Mouse (Mus musculus) embryonic fibroblast, embryonic 13.5 days (primary cell): Measurements from ENCODE around the gene Ngef.

Experiments
- CTCF ChIP-seq: IDR thresholded peaks from 2 replicates; pipeline ENCODE4 v1.5.1; 2011; ENCODE audit warnings: mild to moderate bottlenecking, control low read depth, low read length, moderate library complexity, borderline replicate concordance; ENCODE audit not compliant: insufficient read depth
- POLR2A ChIP-seq: IDR thresholded peaks from 2 replicates; pipeline ENCODE4 v1.6.1; 2011; ENCODE audit warnings: low read depth, mild to moderate bottlenecking, control low read depth, low read length, moderate library complexity

DNA sequence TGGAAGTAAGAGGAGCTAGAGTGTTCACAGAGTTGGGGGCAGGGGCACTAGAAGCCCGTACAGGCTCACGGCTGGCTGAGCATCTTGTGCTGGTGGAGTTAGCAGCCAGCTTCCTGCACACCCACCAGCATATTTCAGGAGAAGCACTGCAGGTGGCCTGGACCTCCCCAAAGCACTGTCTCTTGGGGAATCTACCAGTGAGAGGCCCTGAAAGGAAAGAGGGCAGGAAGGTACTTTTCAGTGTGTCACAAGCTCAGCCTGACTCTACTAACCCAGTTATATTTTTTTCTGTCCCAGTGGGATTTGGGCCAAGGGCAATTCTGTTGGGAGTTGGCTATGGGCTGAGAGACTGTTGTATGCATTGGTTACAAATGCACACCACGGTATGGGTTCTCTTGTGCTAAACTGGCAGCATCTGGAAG lies 48.2 kb upstream of the Ngef start:
- TF ChIP-seq POLR2A, result no peak
- TF ChIP-seq CTCF, result no peak
